Mouse (Mus musculus): ENCODE data around the gene 2610528A11Rik. TPM values are rescaled to one million over a fixed set of nuclear protein-coding genes. Genes with fewer than 3 reads are reported as not detected.
"Not testable (repeated sequence)": the region's sequence is repeated elsewhere in the genome, so short reads cannot be mapped to it uniquely, and the experiment has no call there.

The 2610528A11Rik gene
- 1 to 10 TPM in 1 of 2 experiments, under 1 TPM in 1; 0.86 to 1.3 TPM for total RNA-seq (2021)
- long read RNA-seq, experiment 1, result 0 reads
- long read RNA-seq, experiment 2, result 0 reads

GRCm38 (mm10) chr14:37113922-37114321 lies at the start of gene 2610528A11Rik:
2610528A11Rik (minus strand) TSS chr14:37114022.
- DNase-seq, result no peak

- DNase-seq, result no peak
Measured at GRCm38 (mm10) chr14:37163277-37163956, 49.6 kb upstream of the 2610528A11Rik start.

DNA sequence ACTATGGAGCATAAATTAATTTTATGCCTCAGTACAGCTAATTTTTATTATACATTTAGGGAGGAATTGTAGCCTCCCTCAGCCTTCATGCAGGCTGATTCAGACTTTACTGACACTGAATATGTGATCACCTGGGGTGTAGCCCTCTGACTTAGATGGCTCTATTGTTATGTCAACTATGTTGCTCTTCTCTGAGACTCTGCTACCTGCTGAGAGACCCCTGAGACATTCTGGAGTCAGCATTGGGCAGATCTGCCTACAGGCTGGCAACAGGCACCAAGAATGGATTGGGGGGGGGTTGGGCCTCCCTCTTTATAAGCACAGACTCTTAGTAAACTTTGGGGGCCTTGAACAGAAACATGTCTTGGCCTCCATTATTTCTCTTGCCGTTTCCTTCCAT lies 40.6 kb upstream of the 2610528A11Rik start:
- no peak for DNase-seq

GRCm38 (mm10) chr14:37139051-37139710 lies 25.4 kb upstream of the 2610528A11Rik start:
- no peak for DNase-seq

DNA sequence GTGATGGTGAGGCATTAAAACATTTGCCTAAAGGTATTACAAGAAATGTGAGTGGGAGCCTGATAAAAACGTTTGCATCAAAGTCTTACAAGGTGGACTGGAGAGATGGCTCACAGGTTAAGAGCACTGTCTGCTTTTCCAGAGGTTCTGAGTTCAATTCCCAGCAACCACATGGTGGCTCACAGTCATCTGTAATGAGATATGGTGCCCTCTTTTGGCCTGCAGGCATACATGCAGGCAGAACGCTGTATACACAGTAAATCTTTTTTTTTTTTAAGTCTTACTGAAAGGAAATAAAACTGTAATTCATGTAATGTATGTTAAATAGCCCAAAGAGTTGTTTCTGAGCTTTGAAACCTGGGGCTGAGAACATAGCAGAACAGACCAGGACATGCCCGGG lies 23.8 kb upstream of the 2610528A11Rik start:
- DNase-seq, result not testable (repeated sequence)

- DNase-seq, result no peak
Measured at GRCm38 (mm10) chr14:37136110-37136509, 22.3 kb upstream of the 2610528A11Rik start.

DNA sequence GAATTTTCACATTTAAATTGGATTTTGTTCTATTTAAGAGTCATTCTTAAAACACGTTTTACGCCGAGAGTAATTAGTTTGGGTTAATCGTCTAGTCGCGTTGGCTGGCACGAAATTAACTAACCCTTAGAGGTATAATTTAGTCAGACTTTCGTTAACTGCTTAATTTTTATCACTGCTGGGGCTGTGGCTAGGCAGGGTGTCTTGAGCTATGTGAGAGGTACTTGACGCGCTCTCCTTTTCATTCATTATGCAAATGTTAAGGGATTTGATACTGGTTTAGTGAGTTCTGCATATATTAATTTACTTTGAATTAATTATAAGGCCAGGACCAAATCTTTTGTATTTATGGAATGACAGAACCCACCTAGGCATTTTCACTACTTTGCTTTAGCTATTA lies 21.8 kb upstream of the 2610528A11Rik start:
- DNase-seq, result no peak

DNA sequence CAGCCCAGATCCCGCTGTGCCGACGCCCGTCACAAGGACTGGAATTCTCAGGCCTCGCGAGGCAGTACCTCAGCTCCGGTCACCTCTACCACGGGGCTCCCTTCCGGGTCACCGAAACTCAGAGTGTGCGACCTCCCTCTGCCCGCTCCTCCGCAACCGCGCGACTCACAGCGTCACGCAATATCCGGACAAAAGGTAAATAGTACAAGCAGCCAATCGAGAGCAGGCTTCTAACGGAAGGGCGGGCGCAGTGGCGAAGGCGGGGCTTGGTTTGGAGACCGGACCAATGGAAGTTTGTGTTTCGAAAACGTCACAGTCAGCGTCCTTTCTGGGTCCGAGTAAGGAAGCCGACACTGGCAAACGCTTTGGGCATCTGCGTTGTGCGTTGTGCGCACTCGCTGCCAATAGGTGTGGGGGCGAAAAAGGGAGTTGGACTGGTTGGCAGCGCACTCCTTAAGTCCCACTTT lies 21.3 kb upstream of the 2610528A11Rik start, which contains the start of gene Ghitm:
Gene Ghitm, minus strand, starts transcription at position 146 of the 467 bp plus-strand sequence.
- DNase-seq, result peak; percentile 96

DNA sequence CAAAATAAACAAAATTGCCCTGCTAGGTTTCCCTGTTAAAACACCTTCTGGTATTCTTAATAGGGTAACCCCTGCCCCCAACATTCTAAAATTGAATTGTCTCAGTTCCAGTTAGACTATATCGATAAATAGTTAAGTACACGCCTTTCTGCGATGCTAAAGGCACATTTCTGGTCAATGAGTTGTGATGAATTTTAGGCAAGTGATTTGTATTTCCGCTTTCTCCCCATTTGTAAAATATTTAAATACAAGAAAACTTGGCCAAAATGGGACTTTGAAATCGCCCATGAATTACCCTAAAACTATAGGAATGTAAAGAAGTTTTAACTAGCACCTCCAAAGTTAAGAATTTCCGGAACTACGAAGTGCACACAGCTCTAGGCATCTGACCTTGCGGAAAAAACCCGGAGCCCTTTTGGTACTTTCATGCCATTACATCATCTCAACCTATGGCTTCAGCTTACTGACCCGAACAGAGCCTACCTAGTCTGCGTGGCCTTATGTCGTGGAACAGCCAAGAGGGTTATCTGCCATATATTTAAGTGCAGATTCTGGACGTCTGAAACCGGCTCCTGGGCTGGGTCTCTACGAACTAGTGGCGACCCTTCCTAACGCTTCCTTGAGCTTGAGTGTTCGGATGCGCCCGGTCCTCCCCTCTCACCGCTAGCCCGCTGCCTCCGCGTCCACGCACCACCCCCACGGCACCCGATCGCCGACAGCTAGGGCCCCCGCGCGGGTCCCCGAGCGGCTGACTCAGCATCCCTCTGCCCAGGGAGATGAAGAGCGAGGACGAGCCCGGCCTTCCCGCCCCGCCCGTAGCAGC lies 20.7 kb upstream of the 2610528A11Rik start:
- peak; percentile 51 to 55 for DNase-seq

DNA sequence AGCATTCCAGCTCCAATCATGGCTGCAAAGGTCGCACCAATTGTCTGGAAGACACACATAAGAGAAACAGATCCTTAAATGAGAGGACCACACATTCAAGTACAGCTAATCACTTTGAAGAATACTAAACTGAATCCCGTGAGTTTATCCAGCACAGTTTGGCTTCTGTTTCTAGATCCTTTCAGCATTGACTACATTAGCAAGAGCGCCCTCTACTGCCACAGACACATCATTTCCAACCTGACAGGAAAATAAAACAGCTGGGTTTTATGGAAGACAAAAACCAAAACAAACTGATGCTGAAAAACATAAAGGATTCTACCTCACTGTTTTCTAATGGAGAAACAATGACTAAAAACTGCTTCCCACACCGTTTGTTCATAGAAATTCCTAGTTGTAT lies 13.8 kb upstream of the 2610528A11Rik start:
- peak; percentile 14 to 52 for DNase-seq

DNA sequence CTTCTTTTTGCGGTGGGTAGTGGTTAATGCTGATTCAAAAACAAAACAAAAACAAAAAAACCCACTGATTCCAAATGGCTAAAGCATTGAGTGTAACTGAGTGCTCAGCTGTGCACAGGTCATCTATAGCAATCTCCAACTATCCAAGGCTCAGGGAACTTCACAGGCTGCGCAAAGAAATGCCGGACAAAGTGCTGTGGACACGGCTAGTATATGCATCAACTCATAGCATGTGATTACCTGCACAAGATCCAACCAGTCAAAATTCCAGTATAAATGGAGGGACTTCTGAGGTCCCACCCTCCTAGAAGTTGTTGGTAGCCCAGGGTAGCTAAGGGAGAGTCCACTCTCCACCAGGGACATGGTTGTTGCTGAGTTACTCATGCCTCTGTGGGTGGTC lies 5.4 kb upstream of the 2610528A11Rik start:
- no peak for DNase-seq

DNA sequence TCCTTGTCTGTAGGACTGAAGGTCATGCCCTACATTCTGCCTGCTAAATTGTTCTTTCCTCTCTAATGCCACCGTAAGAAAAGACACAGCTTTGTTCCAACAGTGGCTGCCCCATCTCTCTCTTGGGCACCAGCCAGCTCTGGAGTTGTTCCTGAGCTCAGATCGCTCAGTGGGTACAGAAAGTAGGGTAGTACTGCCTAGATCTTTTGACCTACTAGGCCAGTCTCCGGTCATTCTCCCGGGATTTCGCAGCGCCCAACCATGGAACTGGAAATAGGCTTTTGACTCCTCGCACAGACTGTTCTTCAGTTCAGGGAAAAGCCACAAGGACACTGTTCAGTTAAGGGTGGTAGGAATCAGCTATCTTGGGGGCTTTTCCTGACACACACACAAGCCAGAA lies 891 bp downstream of the 2610528A11Rik start:
- peak; percentile 10 to 43 for DNase-seq

DNA sequence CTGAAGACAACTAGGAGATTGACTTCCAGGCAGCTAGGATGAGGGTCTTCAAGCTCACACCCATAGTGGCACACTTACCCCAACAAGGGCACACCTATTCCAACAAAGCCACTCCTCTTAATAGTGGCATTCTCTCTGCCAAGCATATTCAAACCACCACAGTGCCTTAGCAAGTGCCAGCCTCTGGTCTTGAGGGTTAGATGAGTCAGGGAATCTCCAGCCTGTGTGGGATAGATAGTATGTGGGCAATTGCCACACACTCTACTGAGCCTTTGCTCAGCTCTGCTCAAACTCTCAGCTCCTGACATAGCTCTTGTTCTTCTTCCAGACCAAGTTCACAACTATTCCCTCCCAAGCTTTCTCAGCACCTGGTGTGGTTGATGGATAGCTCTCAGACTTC lies 2.5 kb downstream of the 2610528A11Rik start:
- DNase-seq, result no peak

DNA sequence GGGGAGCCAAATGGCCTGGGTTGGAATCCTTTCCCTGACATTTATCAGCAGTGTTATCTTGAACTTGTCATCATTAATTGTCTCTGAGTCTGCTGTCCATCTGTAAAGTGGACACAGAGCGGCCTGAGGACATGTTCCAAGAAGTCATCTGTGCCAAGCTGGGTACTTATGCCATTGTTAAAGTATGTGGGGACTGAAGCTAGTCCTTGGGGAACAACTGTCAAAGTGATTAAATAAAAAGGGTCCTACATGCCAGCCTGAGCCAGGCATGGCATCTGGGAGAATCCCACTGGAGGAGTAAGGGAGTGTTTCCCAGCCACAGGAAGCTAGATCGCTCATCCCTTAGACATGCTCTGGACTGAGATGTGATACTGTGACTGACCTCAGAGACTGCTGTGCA lies 3.4 kb downstream of the 2610528A11Rik start:
- no peak for DNase-seq

DNA sequence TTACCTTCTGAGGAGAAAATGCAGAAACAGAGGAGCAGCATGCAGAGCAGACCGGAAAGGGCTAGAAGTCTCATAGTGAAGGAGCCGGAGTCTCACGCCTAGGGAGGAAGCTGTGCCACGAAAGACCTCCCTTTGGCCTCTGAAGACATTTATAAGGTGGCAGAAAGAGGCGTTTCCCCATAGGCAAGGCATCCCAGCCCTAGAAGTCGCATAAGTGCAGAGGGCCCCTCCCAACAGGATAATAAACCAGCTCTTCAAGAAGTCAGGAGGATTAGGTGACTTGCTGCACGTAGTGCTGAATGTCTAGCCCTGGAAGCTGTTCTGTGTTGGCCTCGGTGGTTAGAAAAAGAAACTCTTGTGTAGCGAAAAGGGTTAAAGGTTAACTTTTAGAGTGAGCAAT lies 3.8 kb downstream of the 2610528A11Rik start:
- no peak for DNase-seq

GRCm38 (mm10) chr14:37109460-37109859 lies 4.4 kb downstream of the 2610528A11Rik start:
- no peak for DNase-seq

- DNase-seq, result no peak
Measured at GRCm38 (mm10) chr14:37105846-37106245, 8.0 kb downstream of the 2610528A11Rik start.

GRCm38 (mm10) chr14:37104747-37105146 lies 9.1 kb downstream of the 2610528A11Rik start:
- DNase-seq, result peak; percentile 16 to 45

DNA sequence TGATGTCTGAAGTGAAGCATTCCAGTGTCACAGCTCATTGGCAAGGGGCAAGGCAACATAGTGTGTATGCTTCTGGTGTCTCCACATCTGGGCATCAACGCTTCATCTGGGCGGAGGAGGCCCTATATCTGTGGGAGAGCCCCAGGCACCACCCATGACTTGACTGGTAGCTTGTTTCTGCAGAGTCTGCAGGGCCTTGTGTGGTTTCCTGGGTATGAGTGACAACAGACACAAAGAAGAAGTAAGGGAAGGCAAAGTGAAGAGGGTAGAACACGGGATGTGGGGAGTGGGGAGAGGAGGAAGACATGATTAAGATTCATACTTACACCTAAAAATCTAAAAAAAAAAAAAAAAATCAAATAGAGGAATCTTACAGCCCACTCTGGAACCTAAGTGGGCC lies 11.3 kb downstream of the 2610528A11Rik start:
- DNase-seq, result no peak

GRCm38 (mm10) chr14:37101531-37101930 lies 12.3 kb downstream of the 2610528A11Rik start:
- DNase-seq, result no peak

- DNase-seq, result peak in 1 of 2 experiments; percentile 10
Measured at GRCm38 (mm10) chr14:37097956-37098530, 15.8 kb downstream of the 2610528A11Rik start, which contains the start of gene Cdhr1. Cdhr1 (minus strand) TSS chr14:37098347.

DNA sequence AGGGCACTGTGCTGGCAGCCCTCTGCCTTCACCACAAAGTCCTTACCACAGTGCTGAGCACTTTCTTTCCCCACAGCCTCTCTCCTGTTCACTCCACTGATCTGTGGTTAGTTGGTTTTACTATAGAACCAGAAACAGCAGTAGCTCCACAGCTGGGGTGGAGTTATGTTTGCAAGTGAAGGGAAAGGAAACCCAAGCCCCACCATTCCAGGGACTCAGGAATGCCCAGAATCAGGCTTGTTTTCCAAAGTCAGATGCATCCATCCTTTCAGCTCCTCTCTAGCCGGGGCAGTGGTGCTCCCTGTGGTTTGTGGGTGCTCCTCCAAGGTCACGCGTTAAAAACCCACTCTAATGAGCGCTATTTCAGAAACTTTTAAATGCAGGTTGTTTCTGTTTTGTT lies 18.3 kb downstream of the 2610528A11Rik start:
- DNase-seq, result no peak
